Mouse (Mus musculus) spleen, adult 18-20 months (tissue): ENCODE results near the gene Dpp6.

Experiments used
- DNase-seq, 2 experiments: peaks; one replicate each; pipeline ENCODE4 v3.0.0; 2022; ENCODE audit warnings: mixed read lengths in 2 of 2

The Dpp6 gene

GRCm38 (mm10) chr5:27687311-27687710 is 870.3 kb downstream of the Dpp6 start:
- DNase-seq = no peak

- DNase-seq = no peak
Measured at GRCm38 (mm10) chr5:27702482-27702881, 885.5 kb downstream of the Dpp6 start.

GRCm38 (mm10) chr5:27705020-27705419 is 888.0 kb downstream of the Dpp6 start:
- DNase-seq = no peak

- DNase-seq = no peak
Measured at GRCm38 (mm10) chr5:27706551-27706950, 889.5 kb downstream of the Dpp6 start.

GRCm38 (mm10) chr5:27707283-27707682 is 890.3 kb downstream of the Dpp6 start:
- no peak for DNase-seq

GRCm38 (mm10) chr5:27708209-27708608 is 891.2 kb downstream of the Dpp6 start:
- DNase-seq = no peak

GRCm38 (mm10) chr5:27711461-27712192 is 894.6 kb downstream of the Dpp6 start:
- no peak for DNase-seq

- DNase-seq = no peak
Measured at GRCm38 (mm10) chr5:27714356-27714755, 897.4 kb downstream of the Dpp6 start.

GRCm38 (mm10) chr5:27716026-27716425 is 899.0 kb downstream of the Dpp6 start:
- no peak for DNase-seq

GRCm38 (mm10) chr5:27717301-27717700 is 900.3 kb downstream of the Dpp6 start:
- DNase-seq = no peak

GRCm38 (mm10) chr5:27719311-27719710 is 902.3 kb downstream of the Dpp6 start:
- no peak for DNase-seq

- DNase-seq = no peak
Measured at GRCm38 (mm10) chr5:27724460-27724859, 907.5 kb downstream of the Dpp6 start.

GRCm38 (mm10) chr5:27730666-27731065 is 913.7 kb downstream of the Dpp6 start:
- DNase-seq = no peak

- no peak for DNase-seq
Measured at GRCm38 (mm10) chr5:27731392-27731791, 914.4 kb downstream of the Dpp6 start.

GRCm38 (mm10) chr5:27732288-27732868 is 915.4 kb downstream of the Dpp6 start:
- no peak for DNase-seq

- peak in 1 of 2 experiments; percentile 5 for DNase-seq
Measured at GRCm38 (mm10) chr5:27737168-27737567, 920.2 kb downstream of the Dpp6 start.

- no peak for DNase-seq
Measured at GRCm38 (mm10) chr5:27739216-27739615, 922.2 kb downstream of the Dpp6 start.

- no peak for DNase-seq
Measured at GRCm38 (mm10) chr5:27744944-27745343, 927.9 kb downstream of the Dpp6 start.

- no peak for DNase-seq
Measured at GRCm38 (mm10) chr5:27765780-27766179, 948.8 kb downstream of the Dpp6 start.

GRCm38 (mm10) chr5:27767948-27768347 is 950.9 kb downstream of the Dpp6 start:
- no peak for DNase-seq
